Mouse (Mus musculus) thymus, adult 2 months (tissue): ENCODE results near the gene Bcl11a. TPM values are rescaled to one million over a fixed set of nuclear protein-coding genes. Genes with fewer than 3 reads are reported as not detected.

ENCODE experiments used
- DNase-seq: peaks from one replicate; pipeline ENCODE4 v3.0.0; 2021
- H3K27ac ChIP-seq: fragments of 200-500 bp; 2 replicates; pipeline ENCODE4 v1.5.1; 2012; ENCODE audit warnings: low read length, control low read depth; ENCODE audit not compliant: control insufficient read depth, insufficient read depth
- H3K27me3 ChIP-seq: fragments of 200-500 bp; 2 replicates; pipeline ENCODE4 v1.6.1; 2012; ENCODE audit warnings: mild to moderate bottlenecking, low read length, moderate library complexity, mixed read lengths; ENCODE audit not compliant: control insufficient read depth, insufficient read depth
- H3K36me3 ChIP-seq: fragments of 200-500 bp; 2 replicates; pipeline ENCODE4 v1.6.1; 2012; ENCODE audit warnings: mild to moderate bottlenecking, low read length, moderate library complexity; ENCODE audit not compliant: control insufficient read depth, insufficient read depth
- H3K4me1 ChIP-seq: fragments of 200-500 bp; replicated peaks from 2 replicates; pipeline ENCODE4 v1.6.1; 2012; ENCODE audit warnings: low read length; ENCODE audit not compliant: control insufficient read depth, insufficient read depth
- H3K4me3 ChIP-seq: fragments of 200-500 bp; 2 replicates; pipeline ENCODE4 v1.5.1; 2012; ENCODE audit warnings: mild to moderate bottlenecking, low read length, control low read depth, moderate library complexity; ENCODE audit not compliant: control insufficient read depth, insufficient read depth
- CTCF ChIP-seq: fragments of 200-500 bp; IDR thresholded peaks from 2 replicates; pipeline ENCODE4 v1.5.1; 2012; ENCODE audit warnings: mild to moderate bottlenecking, control low read depth, low read length, moderate library complexity, borderline replicate concordance; ENCODE audit not compliant: control insufficient read depth, poor library complexity, insufficient read depth; ENCODE audit errors: extremely low read depth
- POLR2A ChIP-seq: fragments of 200-500 bp; IDR thresholded peaks from 2 replicates; pipeline ENCODE4 v1.6.1; 2012; ENCODE audit warnings: mild to moderate bottlenecking, low read length, control low read depth, moderate library complexity; ENCODE audit not compliant: control insufficient read depth, poor library complexity, insufficient read depth; ENCODE audit errors: extremely low read depth
- WGBS: fragments of 180-500 bp; shearing (Covaris S2); methylation state at CpG from one replicate; pipeline ENCODE4 v1.1.7; 2018; 5-methylcytosine and 5-hydroxymethylcytosine counted together
- polyA plus RNA-seq: library from polyadenylated mRNA; depleted of rRNA; stranded (reverse); fragments of >200 nt; gene quantifications from 2 replicates; pipeline ENCODE4 v1.2.3, GENCODE M21; 2012

The Bcl11a gene
- polyA plus RNA-seq, 1 experiment: 2.7 TPM

DNA sequence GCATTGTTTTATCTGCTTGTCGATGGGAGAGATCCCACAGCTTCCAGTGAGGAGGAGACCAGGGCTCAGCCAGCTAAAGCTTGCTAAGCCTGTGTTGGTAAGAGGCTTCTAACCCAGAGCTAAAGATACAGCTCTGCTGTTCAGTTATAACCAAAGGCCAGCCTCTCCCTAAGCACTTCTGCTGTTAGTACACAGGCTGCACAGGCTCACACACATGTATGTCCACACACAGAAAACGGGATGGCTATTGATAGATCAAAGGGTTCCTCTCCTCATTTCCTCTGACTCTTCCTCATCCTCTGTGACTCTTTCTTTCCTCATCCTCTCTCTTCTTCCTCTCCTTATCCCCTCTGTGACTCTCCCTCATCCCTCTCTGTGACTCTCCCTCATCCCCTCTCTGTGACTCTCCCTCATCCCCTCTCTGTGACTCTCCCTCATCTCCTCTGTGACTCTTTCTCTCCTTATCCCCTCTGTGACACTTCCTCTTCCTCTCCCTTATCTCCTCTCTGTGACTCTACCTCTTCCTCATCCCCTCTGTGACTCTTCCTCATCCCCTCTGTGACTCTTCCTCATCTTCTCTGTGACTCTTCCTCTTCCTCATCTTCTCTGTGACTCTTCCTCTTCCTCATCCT is 96.4 kb downstream of the Bcl11a start:
- no peaks in the 10 kb centered on the region for H3K27me3 ChIP-seq
- no peak overlapping the region for H3K27ac ChIP-seq
- H3K4me3 ChIP-seq: no peak overlapping the region
- TF ChIP-seq POLR2A (no peak), CTCF (no peak)
- no peak for DNase-seq
- H3K36me3 ChIP-seq: no peaks in the 10 kb centered on the region
- 88% methylated on average over 2 of the region's 2 CpGs for WGBS
- no peaks in the 10 kb centered on the region for H3K4me1 ChIP-seq

DNA sequence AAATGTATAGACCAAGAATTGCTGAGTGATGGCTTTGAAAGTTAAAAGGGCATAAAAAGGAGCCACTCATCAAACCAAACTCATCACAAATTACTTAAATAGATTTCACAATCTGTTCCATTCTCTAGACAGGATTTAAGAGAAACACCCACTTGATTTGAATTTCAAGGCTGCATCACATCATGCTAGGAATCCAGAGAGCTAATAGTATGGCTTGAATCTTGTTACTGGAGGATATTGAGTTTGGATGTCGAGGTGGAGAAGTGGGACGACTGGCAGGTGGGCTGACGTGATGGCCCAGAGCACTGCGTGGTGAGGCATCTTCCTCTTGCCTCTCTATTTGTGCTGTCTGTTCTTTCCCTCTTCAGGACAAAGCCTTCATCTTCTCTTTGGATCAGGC is 99.6 kb downstream of the Bcl11a start:
- H3K27me3 ChIP-seq: no peaks in the 10 kb centered on the region
- no peak overlapping the region for H3K27ac ChIP-seq
- no peak overlapping the region for H3K4me3 ChIP-seq
- no peaks in the 10 kb centered on the region for H3K4me1 ChIP-seq
- no peak for DNase-seq
- TF ChIP-seq POLR2A (no peak), CTCF (no peak)
- 95% methylated on average over 4 of the region's 4 CpGs for WGBS
- H3K36me3 ChIP-seq: no peaks in the 10 kb centered on the region

DNA sequence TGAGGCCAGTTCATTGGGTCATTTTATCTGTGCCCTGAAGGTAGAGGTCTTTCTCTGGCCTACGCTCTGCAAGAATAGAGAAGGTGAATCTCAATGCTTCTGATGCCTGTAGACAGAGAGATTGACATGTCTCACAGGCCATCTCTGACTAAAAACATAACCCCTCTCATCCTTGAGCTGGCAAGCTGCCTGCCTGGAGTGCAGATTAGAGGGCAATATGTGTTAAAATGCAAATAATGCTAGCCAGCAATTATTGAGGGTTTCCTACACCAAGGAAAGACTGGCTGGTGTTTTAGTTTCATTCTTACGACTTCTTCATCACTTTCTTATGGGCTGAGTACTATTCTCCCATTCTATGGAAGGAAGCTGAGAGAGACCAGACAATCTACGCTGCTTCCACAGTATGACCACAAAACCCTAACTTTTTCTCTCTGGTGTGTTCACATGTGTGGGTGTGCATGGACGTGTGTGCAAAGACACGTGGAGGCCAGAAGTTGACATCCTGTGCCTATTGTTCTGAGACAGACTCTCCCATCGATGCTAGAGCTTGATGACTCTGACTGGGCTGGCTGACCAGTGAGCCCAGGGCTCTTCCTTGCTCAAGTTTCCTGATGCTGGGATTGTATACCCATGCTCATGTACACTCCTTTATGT is 101.1 kb downstream of the Bcl11a start:
- H3K36me3 ChIP-seq: no peaks in the 10 kb centered on the region
- H3K27me3 ChIP-seq: no peaks in the 10 kb centered on the region
- H3K4me1 ChIP-seq: no peaks in the 10 kb centered on the region
- H3K4me3 ChIP-seq: no peak overlapping the region
- no peak overlapping the region for H3K27ac ChIP-seq
- DNase-seq: no peak
- TF ChIP-seq CTCF (no peak), POLR2A (no peak)
- 93% methylated on average over 6 of the region's 6 CpGs for WGBS

DNA sequence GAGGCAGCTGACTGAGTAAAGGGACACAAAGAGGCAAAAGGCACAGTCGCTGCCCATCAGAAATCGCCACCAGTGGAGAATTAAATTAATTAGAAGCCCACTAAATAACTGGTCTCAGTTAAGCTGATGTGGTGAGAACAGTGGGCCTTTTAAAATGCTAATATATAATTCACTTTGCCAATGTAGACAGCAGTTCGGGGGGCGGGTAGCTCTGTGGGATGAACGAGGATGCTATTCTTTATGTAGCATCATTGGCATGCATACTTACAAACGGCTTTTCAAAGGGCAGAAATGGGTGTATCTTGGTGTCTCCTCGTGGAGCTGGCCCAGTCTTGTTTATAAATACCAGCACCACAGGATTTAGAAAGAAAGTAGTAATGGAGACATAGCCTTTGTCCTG is 102.2 kb downstream of the Bcl11a start:
- WGBS: 94% methylated on average over 7 of the region's 7 CpGs

GRCm38 (mm10) chr11:24183501-24183900 is 105.6 kb downstream of the Bcl11a start:
- H3K36me3 ChIP-seq: no peaks in the 10 kb centered on the region
- 94% methylated on average over 7 of the region's 7 CpGs for WGBS
- H3K4me3 ChIP-seq: no peak overlapping the region
- no peak for TF ChIP-seq CTCF
- no peak for TF ChIP-seq POLR2A
- DNase-seq: no peak
- no peaks in the 10 kb centered on the region for H3K27me3 ChIP-seq
- no peak overlapping the region for H3K27ac ChIP-seq
- H3K4me1 ChIP-seq: no peaks in the 10 kb centered on the region

More for the DNA sequence above, 102.2 kb downstream of the Bcl11a start:
- no peak overlapping the region for H3K27ac ChIP-seq
- H3K36me3 ChIP-seq: no peaks in the 10 kb centered on the region
- no peaks in the 10 kb centered on the region for H3K4me1 ChIP-seq
- H3K27me3 ChIP-seq: no peaks in the 10 kb centered on the region
- DNase-seq: no peak
- TF ChIP-seq CTCF: no peak
- no peak for TF ChIP-seq POLR2A
- no peak overlapping the region for H3K4me3 ChIP-seq

DNA sequence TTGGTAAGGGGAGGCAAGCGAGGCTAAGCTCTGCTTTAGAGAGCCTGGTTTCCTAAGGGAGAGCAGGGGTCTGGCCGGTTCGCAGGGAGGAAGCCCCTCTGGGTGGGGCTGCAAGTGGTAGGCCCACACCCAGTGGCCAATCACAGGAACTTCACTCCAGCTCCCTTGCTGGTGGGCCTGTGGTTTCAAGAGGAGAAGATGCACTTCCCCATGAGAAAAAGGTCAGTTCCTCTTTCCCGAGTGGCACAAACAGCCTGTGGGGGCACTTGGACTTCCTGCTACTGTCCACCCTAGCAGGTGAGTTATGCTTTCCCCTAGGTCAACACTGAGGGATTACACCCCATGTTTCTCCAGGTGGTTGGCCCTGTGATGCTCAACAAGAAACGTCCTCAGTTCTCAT is 107.1 kb downstream of the Bcl11a start:
- no peak overlapping the region for H3K4me3 ChIP-seq
- no peaks in the 10 kb centered on the region for H3K27me3 ChIP-seq
- DNase-seq: no peak
- no peaks in the 10 kb centered on the region for H3K36me3 ChIP-seq
- 20% methylated on average over 5 of the region's 5 CpGs for WGBS
- no peak overlapping the region for H3K27ac ChIP-seq
- H3K4me1 ChIP-seq: no peaks in the 10 kb centered on the region
- TF ChIP-seq CTCF (no peak), POLR2A (no peak)

GRCm38 (mm10) chr11:24190411-24190810 is 112.6 kb downstream of the Bcl11a start:
- Histone ChIP-seq H3K36me3 (no peaks in the 10 kb centered on the region), H3K4me1 (no peaks in the 10 kb centered on the region), H3K4me3 (no peak overlapping the region), H3K27me3 (no peaks in the 10 kb centered on the region), H3K27ac (no peak overlapping the region)
- 95% methylated on average over 3 of the region's 3 CpGs for WGBS
- no peak for TF ChIP-seq CTCF
- no peak for TF ChIP-seq POLR2A
- DNase-seq: no peak
